Mouse (Mus musculus) G1E (cell line): ENCODE data around the gene Abcg4. TPM values are rescaled to one million over a fixed set of nuclear protein-coding genes. Genes with fewer than 3 reads are reported as not detected.

Experiments used
- ATAC-seq: 2 replicates; pipeline ENCODE4 v1.8.0; 2016; ENCODE audit warnings: mild to moderate bottlenecking; ENCODE audit not compliant: insufficient number of reproducible peaks, poor library complexity, low FRiP score, severe bottlenecking; ENCODE audit errors: extremely low read depth
- DNase-seq: peaks from one replicate; pipeline ENCODE4 v3.0.0; 2012; ENCODE audit warnings: low spot score
- H3K27me3 ChIP-seq: 2 replicates; pipeline ENCODE4 v1.6.1; 2012; ENCODE audit warnings: mild to moderate bottlenecking, low read length, inconsistent platforms; ENCODE audit not compliant: insufficient read depth
- H3K36me3 ChIP-seq: replicated peaks from 2 replicates; pipeline ENCODE3; 2012; ENCODE audit warnings: mild to moderate bottlenecking, inconsistent platforms
- H3K4me1 ChIP-seq: 2 replicates; pipeline ENCODE4 v1.6.1; 2012; ENCODE audit warnings: low read depth, low read length, inconsistent platforms, mixed read lengths; ENCODE audit not compliant: insufficient read depth
- H3K4me3 ChIP-seq: 2 replicates; pipeline ENCODE4 v1.5.1; 2012; ENCODE audit warnings: low read depth, mild to moderate bottlenecking, inconsistent platforms, low read length, moderate library complexity, mixed read lengths
- H3K9me3 ChIP-seq: replicated peaks from 2 replicates; pipeline ENCODE4 v1.6.1; 2012; ENCODE audit warnings: inconsistent platforms
- CTCF ChIP-seq: IDR thresholded peaks from 2 replicates; pipeline ENCODE4 v1.5.1; 2012; ENCODE audit warnings: low read depth, low read length, inconsistent platforms, mixed read lengths
- GATA1 ChIP-seq: IDR thresholded peaks from 2 replicates; pipeline ENCODE4 v1.6.1; 2012; ENCODE audit warnings: borderline replicate concordance, low read length, inconsistent platforms, mixed read lengths
- GATA2 ChIP-seq: IDR thresholded peaks from 2 replicates; pipeline ENCODE4 v1.6.1; 2012; ENCODE audit warnings: low read depth, low read length, inconsistent platforms, borderline replicate concordance
- POLR2AphosphoS5 ChIP-seq: IDR thresholded peaks from 2 replicates; pipeline ENCODE4 v1.6.1; 2012; ENCODE audit warnings: low read depth, low read length, inconsistent platforms; ENCODE audit not compliant: insufficient replicate concordance
- TAL1 ChIP-seq: conservative IDR thresholded peaks from 2 replicates; pipeline ENCODE4 v1.6.1; 2012; ENCODE audit warnings: low read depth, low read length, inconsistent platforms, mixed read lengths
- polyA plus RNA-seq: library from polyadenylated mRNA; stranded (reverse); fragments of >175 nt; gene quantifications from 2 replicates; pipeline ENCODE4 v1.2.3, GENCODE M21; 2012
- total RNA-seq, 2 experiments: library from RNA; stranded (forward) in 1 of 2; stranded (reverse) in 1 of 2; fragments of 200-1000 nt in 1 of 2; fragments of >200 nt in 1 of 2; fragmentation: Nextera tagmentation in 1 of 2; gene quantifications; 2 replicates each; pipeline ENCODE4 v1.2.3; 2014 to 2017

The Abcg4 gene
- total and polyA plus RNA-seq, 3 experiments = 3.6 to 58.5 (median 20.3) TPM

DNA sequence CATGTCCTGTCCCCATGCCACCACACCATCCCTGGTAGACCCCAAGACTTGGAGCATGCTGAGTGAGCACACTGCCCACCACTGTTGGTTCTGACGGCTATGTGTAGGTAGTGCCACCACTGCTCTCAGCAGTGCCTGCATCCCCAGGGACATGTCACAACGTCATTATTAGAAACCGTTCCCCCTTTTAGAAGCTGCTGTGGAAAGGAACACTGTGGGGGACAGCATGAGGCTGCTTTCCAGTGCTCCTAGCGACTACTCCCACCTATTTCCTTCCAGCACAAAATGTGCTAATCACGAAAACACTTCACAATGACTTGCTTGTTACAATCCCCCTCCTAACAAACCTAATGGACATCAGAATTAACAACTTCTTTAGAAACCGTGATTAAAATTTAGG lies 62.4 kb downstream of the Abcg4 start:
- Histone ChIP-seq H3K27me3 (no peaks in the 10 kb centered on the region), H3K9me3 (no peaks in the 10 kb centered on the region), H3K4me1 (peaks cover 41% of the 10 kb centered on the region), H3K36me3 (peaks cover 53% of the 10 kb centered on the region), H3K4me3 (no peak overlapping the region)
- ATAC-seq = no peak
- no peak for DNase-seq
- TF ChIP-seq TAL1 (no peak), GATA2 (no peak), POLR2AphosphoS5 (no peak), CTCF (no peak), GATA1 (no peak)

Other genes with a start within 250 kb of the Abcg4 start
Only the 20 nearest of the 25 such genes appear.
- gene Gm49380, start 175.1 kb downstream of the Abcg4 start, total RNA-seq (2014; fragmentation: Nextera tagmentation) = not detected in 2 replicates
- 0.12 and 0.27 TPM in 2 replicates for gene Gm49380, start 175.1 kb downstream of the Abcg4 start, total RNA-seq (2017)
- gene Gm49380, start 175.1 kb downstream of the Abcg4 start, polyA plus RNA-seq = 0.15 TPM in 1 of 2 replicates, not detected in the other
- gene Rnf26, start 175.1 kb downstream of the Abcg4 start, total RNA-seq (2014; fragmentation: Nextera tagmentation) = 40.6 and 46.9 TPM in 2 replicates
- gene Rnf26, start 175.1 kb downstream of the Abcg4 start, total RNA-seq (2017) = 10.5 and 11.4 TPM in 2 replicates
- 29.7 and 41.9 TPM in 2 replicates for gene Rnf26, start 175.1 kb downstream of the Abcg4 start, polyA plus RNA-seq
- not detected in 2 replicates for gene Mcam, start 154.1 kb downstream of the Abcg4 start, total RNA-seq (2014; fragmentation: Nextera tagmentation)
- gene Mcam, start 154.1 kb downstream of the Abcg4 start, total RNA-seq (2017) = 0.06 and 0.16 TPM in 2 replicates
- gene Mcam, start 154.1 kb downstream of the Abcg4 start, polyA plus RNA-seq = not detected in 2 replicates
- gene Cbl, start 54.6 kb downstream of the Abcg4 start, total RNA-seq (2014; fragmentation: Nextera tagmentation) = 137 and 159 TPM in 2 replicates
- 23.6 and 25.5 TPM in 2 replicates for gene Cbl, start 54.6 kb downstream of the Abcg4 start, total RNA-seq (2017)
- gene Cbl, start 54.6 kb downstream of the Abcg4 start, polyA plus RNA-seq = 17.2 and 20.3 TPM in 2 replicates
- not detected in 2 replicates for gene Ccdc153, start 47.9 kb downstream of the Abcg4 start, total RNA-seq (2014; fragmentation: Nextera tagmentation)
- gene Ccdc153, start 47.9 kb downstream of the Abcg4 start, total RNA-seq (2017) = not detected in 2 replicates
- gene Ccdc153, start 47.9 kb downstream of the Abcg4 start, polyA plus RNA-seq = not detected in 2 replicates
- not detected in 2 replicates for gene Pdzd3, start 37.1 kb downstream of the Abcg4 start, total RNA-seq (2014; fragmentation: Nextera tagmentation)
- gene Pdzd3, start 37.1 kb downstream of the Abcg4 start, total RNA-seq (2017) = not detected in 2 replicates
- gene Pdzd3, start 37.1 kb downstream of the Abcg4 start, polyA plus RNA-seq = not detected in 2 replicates
- not detected in 2 replicates for gene Nlrx1, start 20.0 kb downstream of the Abcg4 start, total RNA-seq (2014; fragmentation: Nextera tagmentation)
- gene Nlrx1, start 20.0 kb downstream of the Abcg4 start, total RNA-seq (2017) = 0.05 TPM in 1 of 2 replicates, not detected in the other
- gene Nlrx1, start 20.0 kb downstream of the Abcg4 start, polyA plus RNA-seq = 0.02 and 0.03 TPM in 2 replicates
- 26.3 and 46.1 TPM in 2 replicates for gene Hinfp, start 17.1 kb upstream of the Abcg4 start, total RNA-seq (2014; fragmentation: Nextera tagmentation)
- gene Hinfp, start 17.1 kb upstream of the Abcg4 start, total RNA-seq (2017) = 22.0 and 23.1 TPM in 2 replicates
- gene Hinfp, start 17.1 kb upstream of the Abcg4 start, polyA plus RNA-seq = 5.4 and 8.4 TPM in 2 replicates
- gene C2cd2l, start 31.7 kb upstream of the Abcg4 start, total RNA-seq (2014; fragmentation: Nextera tagmentation) = 9.5 and 19.3 TPM in 2 replicates
- 6.3 TPM in 2 replicates for gene C2cd2l, start 31.7 kb upstream of the Abcg4 start, total RNA-seq (2017)
- 35.8 and 40.9 TPM in 2 replicates for gene C2cd2l, start 31.7 kb upstream of the Abcg4 start, polyA plus RNA-seq
- 33.6 and 36.5 TPM in 2 replicates for gene Dpagt1, start 37.4 kb upstream of the Abcg4 start, total RNA-seq (2014; fragmentation: Nextera tagmentation)
- 11.8 and 12.3 TPM in 2 replicates for gene Dpagt1, start 37.4 kb upstream of the Abcg4 start, total RNA-seq (2017)
- gene Dpagt1, start 37.4 kb upstream of the Abcg4 start, polyA plus RNA-seq = 6.5 and 6.8 TPM in 2 replicates
- 227 and 235 TPM in 2 replicates for gene H2afx, start 46.1 kb upstream of the Abcg4 start, total RNA-seq (2014; fragmentation: Nextera tagmentation)
- 240 and 251 TPM in 2 replicates for gene H2afx, start 46.1 kb upstream of the Abcg4 start, total RNA-seq (2017)
- 762 and 998 TPM in 2 replicates for gene H2afx, start 46.1 kb upstream of the Abcg4 start, polyA plus RNA-seq
- 82.7 and 175 TPM in 2 replicates for gene Hmbs, start 55.6 kb upstream of the Abcg4 start, total RNA-seq (2014; fragmentation: Nextera tagmentation)
- 108 and 148 TPM in 2 replicates for gene Hmbs, start 55.6 kb upstream of the Abcg4 start, total RNA-seq (2017)
- 86.9 and 90.1 TPM in 2 replicates for gene Hmbs, start 55.6 kb upstream of the Abcg4 start, polyA plus RNA-seq
- 13.6 and 15.7 TPM in 2 replicates for gene Vps11, start 73.1 kb upstream of the Abcg4 start, total RNA-seq (2014; fragmentation: Nextera tagmentation)
- gene Vps11, start 73.1 kb upstream of the Abcg4 start, total RNA-seq (2017) = 26.4 and 27.0 TPM in 2 replicates
- 6.7 and 7.7 TPM in 2 replicates for gene Vps11, start 73.1 kb upstream of the Abcg4 start, polyA plus RNA-seq
- gene Hyou1, start 90.9 kb upstream of the Abcg4 start, total RNA-seq (2014; fragmentation: Nextera tagmentation) = 51.8 and 55.8 TPM in 2 replicates
- 31.2 and 36.6 TPM in 2 replicates for gene Hyou1, start 90.9 kb upstream of the Abcg4 start, total RNA-seq (2017)
- gene Hyou1, start 90.9 kb upstream of the Abcg4 start, polyA plus RNA-seq = 21.1 and 27.9 TPM in 2 replicates
- 10.0 and 16.0 TPM in 2 replicates for gene Slc37a4, start 108.2 kb upstream of the Abcg4 start, total RNA-seq (2014; fragmentation: Nextera tagmentation)
- gene Slc37a4, start 108.2 kb upstream of the Abcg4 start, total RNA-seq (2017) = 24.4 and 31.7 TPM in 2 replicates
- 10.4 and 11.8 TPM in 2 replicates for gene Slc37a4, start 108.2 kb upstream of the Abcg4 start, polyA plus RNA-seq
- gene Rps25, start 118.5 kb upstream of the Abcg4 start, total RNA-seq (2014; fragmentation: Nextera tagmentation) = 661 and 718 TPM in 2 replicates
- 2,498 and 2,521 TPM in 2 replicates for gene Rps25, start 118.5 kb upstream of the Abcg4 start, total RNA-seq (2017)
- 230 and 272 TPM in 2 replicates for gene Rps25, start 118.5 kb upstream of the Abcg4 start, polyA plus RNA-seq
- 31.8 and 52.9 TPM in 2 replicates for gene Trappc4, start 119.0 kb upstream of the Abcg4 start, total RNA-seq (2014; fragmentation: Nextera tagmentation)
- 69.1 and 71.4 TPM in 2 replicates for gene Trappc4, start 119.0 kb upstream of the Abcg4 start, total RNA-seq (2017)
- gene Trappc4, start 119.0 kb upstream of the Abcg4 start, polyA plus RNA-seq = 6.3 and 9.6 TPM in 2 replicates
- gene Ccdc84, start 130.0 kb upstream of the Abcg4 start, total RNA-seq (2014; fragmentation: Nextera tagmentation) = 32.2 and 34.4 TPM in 2 replicates
- 23.7 and 25.1 TPM in 2 replicates for gene Ccdc84, start 130.0 kb upstream of the Abcg4 start, total RNA-seq (2017)
- gene Ccdc84, start 130.0 kb upstream of the Abcg4 start, polyA plus RNA-seq = 10.2 and 10.4 TPM in 2 replicates
- not detected in 2 replicates for gene Foxr1, start 152.5 kb upstream of the Abcg4 start, total RNA-seq (2014; fragmentation: Nextera tagmentation)
- gene Foxr1, start 152.5 kb upstream of the Abcg4 start, total RNA-seq (2017) = 0.11 TPM in 1 of 2 replicates, not detected in the other
- not detected in 2 replicates for gene Foxr1, start 152.5 kb upstream of the Abcg4 start, polyA plus RNA-seq
- not detected in 2 replicates for gene Upk2, start 166.4 kb upstream of the Abcg4 start, total RNA-seq (2014; fragmentation: Nextera tagmentation)
- not detected in 2 replicates for gene Upk2, start 166.4 kb upstream of the Abcg4 start, total RNA-seq (2017)
- gene Upk2, start 166.4 kb upstream of the Abcg4 start, polyA plus RNA-seq = not detected in 2 replicates